Mouse (Mus musculus) embryonic facial prominence, embryonic 13.5 days (tissue): ENCODE measurements around the gene Fgd3. TPM values are rescaled to one million over a fixed set of nuclear protein-coding genes. Genes with fewer than 3 reads are reported as not detected.

Source experiments
- ATAC-seq: fragments of 200-750 bp; cut with Nextera tagmentation; 2 replicates; pipeline ENCODE4 v1.8.0; 2017; ENCODE audit warnings: low read depth; ENCODE audit not compliant: insufficient number of reproducible peaks, insufficient read depth, low FRiP score, low TSS enrichment
- H3K27ac ChIP-seq: fragments of 300-500 bp; sonication (generic); 2 replicates; pipeline ENCODE4 v1.5.1; 2015; ENCODE audit warnings: moderate library complexity, mild to moderate bottlenecking, inconsistent platforms
- H3K27me3 ChIP-seq: fragments of 300-500 bp; sonication (generic); 2 replicates; pipeline ENCODE4 v1.6.1; 2015; ENCODE audit warnings: mild to moderate bottlenecking, inconsistent platforms
- H3K36me3 ChIP-seq: fragments of 300-500 bp; sonication (generic); 2 replicates; pipeline ENCODE4 v1.6.1; 2015; ENCODE audit warnings: mild to moderate bottlenecking, inconsistent platforms
- H3K4me1 ChIP-seq: fragments of 300-500 bp; sonication (generic); 2 replicates; pipeline ENCODE4 v1.6.1; 2015; ENCODE audit warnings: inconsistent platforms
- H3K4me2 ChIP-seq: fragments of 300-500 bp; sonication (generic); 2 replicates; pipeline ENCODE4 v1.6.1; 2015; ENCODE audit warnings: moderate library complexity, mild to moderate bottlenecking, inconsistent platforms
- H3K4me3 ChIP-seq: fragments of 300-500 bp; sonication (generic); 2 replicates; pipeline ENCODE4 v1.5.1; 2015; ENCODE audit warnings: mild to moderate bottlenecking, inconsistent platforms
- H3K9ac ChIP-seq: fragments of 300-500 bp; sonication (generic); 2 replicates; pipeline ENCODE4 v1.6.1; 2015; ENCODE audit warnings: mild to moderate bottlenecking, inconsistent platforms
- H3K9me3 ChIP-seq: fragments of 300-500 bp; sonication (generic); 2 replicates; pipeline ENCODE4 v1.6.1; 2016; ENCODE audit warnings: inconsistent platforms
- WGBS: fragments of 180-500 bp; shearing (Covaris S2); methylation state at CpG from one replicate; pipeline ENCODE4 v1.1.7; 2015; ENCODE audit warnings: mixed read lengths; 5-methylcytosine and 5-hydroxymethylcytosine counted together
- polyA plus RNA-seq: library from polyadenylated mRNA; unstranded; fragments of >200 nt; fragmentation: Nextera tagmentation; extraction: Ambion mirVana; gene quantifications from 2 replicates; pipeline ENCODE4 v1.2.1, GENCODE M21; 2015

Gene Fgd3
- polyA plus RNA-seq, 1 experiment from 2014 or later = 1.00 TPM

- H3K4me3 ChIP-seq = no peak overlapping the region
- no peak for ATAC-seq
- H3K4me2 ChIP-seq = peak overlapping the region; percentile 14; the same call in 1 of the 2 replicates
- 30% methylated on average over 6 of the region's 6 CpGs for WGBS
- 0 out of 2 replicates have a peak, but pooled peaks cover 3% of the 10 kb centered on the region for H3K9me3 ChIP-seq
- peaks cover 6% of the 10 kb centered on the region for H3K4me1 ChIP-seq
- no peaks in the 10 kb centered on the region for H3K36me3 ChIP-seq
- H3K9ac ChIP-seq = no peak overlapping the region
- H3K27me3 ChIP-seq = peaks cover 7% of the 10 kb centered on the region; the same call in 1 of the 2 replicates
- H3K27ac ChIP-seq = no peak overlapping the region
Observed at GRCm38 (mm10) chr13:49224729-49225128, 95.4 kb downstream of the Fgd3 start.

GRCm38 (mm10) chr13:49224314-49224713, 95.8 kb downstream of the Fgd3 start:
- 0 out of 2 replicates have a peak, but pooled peaks have one; percentile 32 for ATAC-seq
- H3K36me3 ChIP-seq = no peaks in the 10 kb centered on the region
- H3K9ac ChIP-seq = no peak overlapping the region
- peaks cover 6% of the 10 kb centered on the region for H3K4me1 ChIP-seq
- peak overlapping the region; percentile 14; the same call in 1 of the 2 replicates for H3K4me2 ChIP-seq
- H3K4me3 ChIP-seq = no peak overlapping the region
- H3K27me3 ChIP-seq = peaks cover 7% of the 10 kb centered on the region; the same call in 1 of the 2 replicates
- WGBS = 16% methylated on average over 10 of the region's 10 CpGs
- 0 out of 2 replicates have a peak, but pooled peaks cover 3% of the 10 kb centered on the region for H3K9me3 ChIP-seq
- no peak overlapping the region for H3K27ac ChIP-seq

- WGBS = 19% methylated on average over 5 of the region's 5 CpGs
- H3K9me3 ChIP-seq = 0 out of 2 replicates have a peak, but pooled peaks cover 3% of the 10 kb centered on the region
- H3K4me3 ChIP-seq = no peak overlapping the region
- H3K9ac ChIP-seq = no peak overlapping the region
- H3K27ac ChIP-seq = no peak overlapping the region
- no peaks in the 10 kb centered on the region for H3K36me3 ChIP-seq
- H3K4me1 ChIP-seq = peaks cover 20% of the 10 kb centered on the region
- peaks cover 7% of the 10 kb centered on the region; the same call in 1 of the 2 replicates for H3K27me3 ChIP-seq
- ATAC-seq = no peak
- no peak overlapping the region for H3K4me2 ChIP-seq
Observed at GRCm38 (mm10) chr13:49220912-49221311, 99.2 kb downstream of the Fgd3 start.

- Histone ChIP-seq H3K4me3 (no peak overlapping the region), H3K4me2 (no peak overlapping the region), H3K4me1 (peaks cover 30% of the 10 kb centered on the region), H3K9ac (no peak overlapping the region), H3K36me3 (no peaks in the 10 kb centered on the region), H3K9me3 (0 out of 2 replicates have a peak, but pooled peaks cover 3% of the 10 kb centered on the region), H3K27ac (no peak overlapping the region), H3K27me3 (0 out of 2 replicates have a peak, but pooled peaks cover 3% of the 10 kb centered on the region)
- 83% methylated on average over 4 of the region's 4 CpGs for WGBS
- no peak for ATAC-seq
Observed at GRCm38 (mm10) chr13:49219367-49219766, 100.7 kb downstream of the Fgd3 start.

DNA sequence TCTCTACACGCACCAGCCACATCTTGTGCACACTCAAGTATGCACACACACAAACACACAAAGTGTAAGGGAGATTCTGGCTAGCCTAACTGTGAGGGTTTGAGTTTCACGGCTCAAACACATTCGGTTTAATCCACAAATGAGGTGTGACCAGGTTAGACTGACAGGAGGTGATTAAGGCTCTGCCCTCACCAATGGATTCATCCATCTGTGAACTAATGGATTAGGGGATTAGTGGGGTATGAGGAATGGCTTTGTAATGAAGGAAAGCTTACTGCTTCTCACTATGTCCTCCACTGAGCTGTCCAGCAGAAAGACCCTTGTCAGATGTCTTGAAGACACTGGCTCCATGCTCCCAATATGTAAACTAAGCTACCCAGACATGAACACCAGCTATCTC, 101.5 kb downstream of the Fgd3 start:
- peaks cover 32% of the 10 kb centered on the region for H3K4me1 ChIP-seq
- WGBS = 56% methylated on average over 3 of the region's 3 CpGs

GRCm38 (mm10) chr13:49216808-49217561, 103.1 kb downstream of the Fgd3 start:
- H3K4me2 ChIP-seq = peak overlapping the region; percentile 78
- H3K9me3 ChIP-seq = 0 out of 2 replicates have a peak, but pooled peaks cover 3% of the 10 kb centered on the region
- no peaks in the 10 kb centered on the region for H3K36me3 ChIP-seq
- WGBS = 31% methylated on average over 9 of the region's 9 CpGs
- peak overlapping the region; percentile 78; the same call in 1 of the 2 replicates for H3K27ac ChIP-seq
- 0 out of 2 replicates have a peak, but pooled peaks cover 3% of the 10 kb centered on the region for H3K27me3 ChIP-seq
- ATAC-seq = no peak
- H3K9ac ChIP-seq = peak overlapping the region; percentile 78; the same call in 1 of the 2 replicates
- H3K4me1 ChIP-seq = peaks cover 44% of the 10 kb centered on the region
- peak overlapping the region; percentile 64 for H3K4me3 ChIP-seq

More for the DNA sequence above, 101.5 kb downstream of the Fgd3 start:
- H3K9me3 ChIP-seq = 0 out of 2 replicates have a peak, but pooled peaks cover 3% of the 10 kb centered on the region
- no peak overlapping the region for H3K9ac ChIP-seq
- H3K4me2 ChIP-seq = no peak overlapping the region
- H3K4me3 ChIP-seq = no peak overlapping the region
- H3K27me3 ChIP-seq = 0 out of 2 replicates have a peak, but pooled peaks cover 3% of the 10 kb centered on the region
- no peaks in the 10 kb centered on the region for H3K36me3 ChIP-seq
- ATAC-seq = no peak
- H3K27ac ChIP-seq = no peak overlapping the region

GRCm38 (mm10) chr13:49216220-49216552, 103.9 kb downstream of the Fgd3 start:
- Histone ChIP-seq H3K4me1 (peaks cover 52% of the 10 kb centered on the region), H3K9me3 (0 out of 2 replicates have a peak, but pooled peaks cover 3% of the 10 kb centered on the region), H3K9ac (peak overlapping the region; percentile 78), H3K36me3 (no peaks in the 10 kb centered on the region), H3K27ac (peak overlapping the region; percentile 78), H3K27me3 (0 out of 2 replicates have a peak, but pooled peaks cover 3% of the 10 kb centered on the region), H3K4me2 (peak overlapping the region; percentile 78), H3K4me3 (peak overlapping the region; percentile 64)
- WGBS = 3% methylated on average over 17 of the region's 17 CpGs
- peak; percentile 48; the same call in 1 of the 2 replicates for ATAC-seq

- H3K36me3 ChIP-seq = no peaks in the 10 kb centered on the region
- peaks cover 54% of the 10 kb centered on the region for H3K4me1 ChIP-seq
- under 1% methylated on average over 78 of the region's 78 CpGs for WGBS
- H3K27me3 ChIP-seq = 0 out of 2 replicates have a peak, but pooled peaks cover 3% of the 10 kb centered on the region
- H3K4me2 ChIP-seq = peak within 1 kb of the TSS; percentile 78
- H3K9me3 ChIP-seq = no peaks in the 10 kb centered on the region
- peak within 1 kb of the TSS; percentile 64 for H3K4me3 ChIP-seq
- H3K27ac ChIP-seq = peak within 1 kb of the TSS; percentile 78
- ATAC-seq = peak; percentile 88
- peak within 1 kb of the TSS; percentile 78 for H3K9ac ChIP-seq
Observed at GRCm38 (mm10) chr13:49215504-49216219, 104.4 kb downstream of the Fgd3 start, which contains the start of gene Card19. TSS of gene Card19 (minus strand) at chr13:49216037.

DNA sequence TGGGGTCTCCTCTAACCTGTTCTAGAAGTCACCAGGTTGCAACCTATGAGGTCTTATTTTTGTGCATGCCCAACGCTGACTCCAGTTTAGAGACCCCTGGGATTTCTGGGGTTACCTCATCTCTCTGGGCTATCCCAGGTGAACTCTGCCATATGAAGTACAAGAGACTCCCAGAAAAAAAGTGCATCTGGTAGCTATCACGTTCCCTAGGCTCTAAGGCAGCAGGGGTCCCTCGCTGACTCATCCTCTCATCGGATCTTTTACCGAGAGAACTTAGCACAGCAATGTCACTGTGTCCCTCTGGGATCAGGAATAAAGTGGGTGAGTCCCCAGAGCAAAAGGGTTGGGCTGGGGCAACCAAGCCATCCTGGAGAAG, 105.0 kb downstream of the Fgd3 start:
- 6% methylated on average over 5 of the region's 5 CpGs for WGBS
- H3K4me2 ChIP-seq = peak overlapping the region; percentile 78
- H3K36me3 ChIP-seq = no peaks in the 10 kb centered on the region
- H3K9me3 ChIP-seq = no peaks in the 10 kb centered on the region
- peaks cover 54% of the 10 kb centered on the region for H3K4me1 ChIP-seq
- ATAC-seq = no peak; the same call in 1 of the 2 replicates
- H3K27me3 ChIP-seq = 0 out of 2 replicates have a peak, but pooled peaks cover 3% of the 10 kb centered on the region
- H3K27ac ChIP-seq = peak overlapping the region; percentile 78; the same call in 1 of the 2 replicates
- H3K4me3 ChIP-seq = peak overlapping the region; percentile 64
- H3K9ac ChIP-seq = peak overlapping the region; percentile 78

DNA sequence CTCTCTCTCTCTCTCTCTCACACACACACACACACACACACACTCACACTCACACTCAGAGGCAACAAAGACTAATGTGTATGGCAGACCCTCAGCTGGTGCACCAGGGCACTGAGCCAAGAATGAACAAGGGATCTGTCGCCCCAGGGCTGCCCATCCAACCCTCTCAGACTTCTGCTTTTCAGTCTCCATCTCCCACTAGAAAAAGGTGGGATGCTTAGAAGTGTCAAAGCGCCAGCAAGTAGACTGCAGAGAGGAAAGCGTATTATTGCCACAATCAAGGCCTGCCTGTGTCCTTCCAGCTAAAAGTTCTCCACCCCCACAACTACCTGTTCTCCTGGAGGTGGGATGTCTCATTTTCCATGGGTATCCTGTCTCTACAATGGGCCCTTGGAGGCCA, 105.7 kb downstream of the Fgd3 start:
- Histone ChIP-seq H3K9ac (peak overlapping the region; percentile 78; the same call in 1 of the 2 replicates), H3K4me3 (peak overlapping the region; percentile 64; the same call in 1 of the 2 replicates), H3K36me3 (no peaks in the 10 kb centered on the region), H3K27ac (no peak overlapping the region), H3K9me3 (no peaks in the 10 kb centered on the region), H3K4me1 (peaks cover 55% of the 10 kb centered on the region), H3K4me2 (peak overlapping the region; percentile 78), H3K27me3 (0 out of 2 replicates have a peak, but pooled peaks cover 3% of the 10 kb centered on the region)
- no peak for ATAC-seq
- 82% methylated on average over 3 of the region's 3 CpGs for WGBS

DNA sequence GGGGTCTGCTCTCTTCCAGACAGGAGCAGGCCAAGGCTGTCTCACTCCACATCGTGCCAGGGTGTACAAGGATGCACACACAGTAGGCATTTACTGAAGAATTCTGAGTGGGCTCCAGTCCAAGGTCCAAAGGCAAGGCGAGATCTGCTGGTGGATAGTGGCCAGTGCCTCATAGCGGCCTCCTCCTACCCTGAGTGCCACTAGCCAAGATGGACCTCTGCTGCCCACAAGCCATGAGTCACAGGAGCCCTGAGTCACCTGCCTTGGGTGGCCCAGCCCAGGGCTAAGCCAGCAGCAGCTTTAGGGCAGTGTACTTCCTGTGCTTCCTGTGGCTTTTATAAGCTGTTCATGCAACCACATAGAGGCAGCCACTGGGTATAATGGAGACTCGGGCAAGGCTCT, 106.6 kb downstream of the Fgd3 start:
- H3K27ac ChIP-seq = no peak overlapping the region
- no peaks in the 10 kb centered on the region for H3K36me3 ChIP-seq
- peak overlapping the region; percentile 44 for H3K9ac ChIP-seq
- H3K27me3 ChIP-seq = no peaks in the 10 kb centered on the region
- H3K4me1 ChIP-seq = peaks cover 61% of the 10 kb centered on the region
- no peaks in the 10 kb centered on the region for H3K9me3 ChIP-seq
- WGBS = 63% methylated on average over 4 of the region's 4 CpGs
- no peak for ATAC-seq
- H3K4me2 ChIP-seq = 0 out of 2 replicates have a peak overlapping the region, but pooled peaks have one; percentile 78
- no peak overlapping the region for H3K4me3 ChIP-seq
